Mouse (Mus musculus) testis, adult 2 months (tissue): Measurements from ENCODE around the gene Hspb7.

Source experiments
- CTCF ChIP-seq: fragments of 200-500 bp; IDR thresholded peaks from 2 replicates; pipeline ENCODE4 v1.5.1; 2012; ENCODE audit warnings: low read depth, mild to moderate bottlenecking, inconsistent platforms, low read length, moderate library complexity; ENCODE audit not compliant: control insufficient read depth, insufficient read depth, insufficient replicate concordance
- POLR2A ChIP-seq: fragments of 200-500 bp; IDR thresholded peaks from 2 replicates; pipeline ENCODE4 v1.6.1; 2012; ENCODE audit warnings: low read depth, mild to moderate bottlenecking, inconsistent platforms, low read length, moderate library complexity; ENCODE audit not compliant: control insufficient read depth

DNA sequence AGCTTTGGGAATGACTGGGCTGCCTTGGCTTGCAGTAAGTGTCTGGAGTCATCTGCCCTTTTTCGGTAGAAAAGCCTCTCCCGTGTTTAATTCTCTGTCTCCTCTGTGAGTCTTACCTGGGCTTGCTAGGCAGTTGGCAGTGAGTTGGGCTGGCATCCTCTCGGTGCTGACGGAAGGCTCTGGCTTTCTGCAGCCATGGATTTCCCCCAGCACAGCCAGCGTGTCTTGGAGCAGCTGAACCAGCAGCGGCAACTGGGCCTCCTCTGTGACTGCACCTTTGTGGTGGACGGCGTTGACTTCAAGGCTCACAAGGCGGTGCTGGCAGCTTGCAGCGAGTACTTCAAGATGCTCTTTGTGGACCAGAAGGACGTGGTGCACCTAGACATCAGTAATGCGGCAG lies 41.0 kb downstream of the Hspb7 start:
- TF ChIP-seq CTCF, result no peak
- TF ChIP-seq POLR2A, result no peak
